Mouse (Mus musculus) C2C12 (cell line): ENCODE data around the gene Gm9376.

Source experiments
- CTCF ChIP-seq: IDR thresholded peaks from one replicate; pipeline ENCODE4 v1.5.1; 2011; ENCODE audit not compliant: control insufficient read depth, insufficient read depth, insufficient read length
- MAX ChIP-seq: IDR thresholded peaks from one replicate; pipeline ENCODE4 v1.6.1; 2011; ENCODE audit warnings: mild to moderate bottlenecking, control low read depth

- no peak for TF ChIP-seq CTCF
- no peak for TF ChIP-seq MAX
Observed at GRCm38 (mm10) chr14:118226471-118227155, 40.1 kb upstream of the Gm9376 start.
